Mouse (Mus musculus) cerebellum, adult 8-10 months (tissue): Measurements from ENCODE around the gene Slc29a1.
A peak's percentile ranks its signal among the peaks of the same experiment; 100 is the strongest.
"Not testable (repeated sequence)": the region's sequence is repeated elsewhere in the genome, so short reads cannot be mapped to it uniquely, and the experiment has no call there.

ENCODE experiments used
- DNase-seq: peaks from one replicate; pipeline ENCODE4 v3.0.0; 2022

The Slc29a1 gene

DNA sequence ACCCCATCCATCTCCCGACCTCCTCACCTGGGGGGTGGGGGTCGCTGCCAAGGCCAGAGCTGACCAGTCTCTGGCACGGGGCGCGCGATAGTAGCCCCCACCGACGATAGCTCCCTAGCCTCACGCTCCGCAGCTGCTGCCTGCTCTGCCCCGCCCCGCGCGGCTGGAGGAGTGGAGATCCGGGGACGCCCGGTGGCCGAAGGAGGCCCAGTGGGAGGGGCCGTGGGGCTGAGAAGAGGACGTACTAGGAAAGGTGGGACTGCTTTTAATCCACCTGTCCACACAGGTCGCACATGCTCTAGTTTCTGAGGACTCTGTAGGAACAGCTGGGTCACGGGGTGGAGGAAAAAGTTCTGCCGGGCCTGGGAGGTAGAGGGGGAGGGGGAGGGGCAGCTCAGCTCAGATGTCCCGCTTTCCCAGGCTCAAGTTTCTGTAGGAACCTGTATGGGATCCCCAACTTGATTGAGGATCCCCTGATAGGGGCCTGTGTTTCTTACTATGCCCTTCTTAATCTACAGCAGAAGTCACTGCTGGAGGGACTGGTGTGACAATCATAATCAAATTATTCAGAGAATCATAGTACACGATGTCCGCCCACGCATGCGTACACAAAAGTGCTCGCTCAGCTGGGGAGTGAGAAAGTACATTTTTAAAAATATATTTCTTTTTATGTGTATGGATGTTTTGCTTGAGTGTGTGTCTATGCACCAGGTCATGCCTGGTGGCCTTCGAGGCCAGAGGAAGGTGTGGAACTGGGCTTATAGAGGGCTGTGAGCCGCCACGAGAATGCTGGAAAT lies at the start of gene Slc29a1:
TSS of gene Slc29a1 (minus strand) at position 161 of the 797 bp plus-strand sequence.
- peak; percentile 31 for DNase-seq

DNA sequence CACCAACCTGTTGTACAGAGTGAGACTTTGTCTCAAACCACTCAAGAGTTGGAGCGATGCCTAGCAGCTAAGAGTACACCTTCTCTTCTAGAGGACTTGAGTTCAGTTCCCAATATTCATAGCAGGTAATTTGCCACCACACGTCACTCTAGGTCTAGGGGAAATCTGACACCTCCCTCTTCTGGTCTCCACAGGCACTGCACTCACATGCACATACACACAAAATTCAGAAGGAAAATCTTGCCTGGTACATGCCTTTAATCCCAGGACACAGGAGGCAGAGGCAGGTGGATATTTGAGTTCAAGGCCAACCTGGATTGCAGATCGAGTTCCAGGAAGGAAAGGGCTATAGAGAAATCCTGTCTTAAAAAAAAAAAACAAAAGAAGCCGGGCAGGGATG lies 44.8 kb upstream of the Slc29a1 start:
- no peak for DNase-seq

DNA sequence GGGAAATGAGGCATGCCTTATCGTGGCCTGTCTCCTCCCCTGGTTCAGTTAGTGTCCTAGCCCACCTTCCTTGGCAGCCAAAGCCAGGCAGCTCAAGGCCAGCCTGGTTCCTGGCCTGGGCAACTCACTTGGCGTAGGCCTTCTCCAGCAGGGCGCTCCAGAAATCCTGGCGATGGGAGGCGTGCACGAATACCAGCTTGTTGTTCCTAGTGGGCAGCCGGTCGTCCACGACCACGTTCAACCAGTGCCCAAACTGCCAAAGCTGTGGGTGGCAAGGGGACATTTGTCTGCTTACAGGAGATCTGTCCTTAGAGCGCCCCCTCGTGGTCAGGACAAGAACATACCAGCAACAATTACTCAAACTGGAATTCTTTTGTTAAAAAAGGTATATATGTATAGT lies 43.3 kb upstream of the Slc29a1 start:
- DNase-seq, result peak; percentile 82

DNA sequence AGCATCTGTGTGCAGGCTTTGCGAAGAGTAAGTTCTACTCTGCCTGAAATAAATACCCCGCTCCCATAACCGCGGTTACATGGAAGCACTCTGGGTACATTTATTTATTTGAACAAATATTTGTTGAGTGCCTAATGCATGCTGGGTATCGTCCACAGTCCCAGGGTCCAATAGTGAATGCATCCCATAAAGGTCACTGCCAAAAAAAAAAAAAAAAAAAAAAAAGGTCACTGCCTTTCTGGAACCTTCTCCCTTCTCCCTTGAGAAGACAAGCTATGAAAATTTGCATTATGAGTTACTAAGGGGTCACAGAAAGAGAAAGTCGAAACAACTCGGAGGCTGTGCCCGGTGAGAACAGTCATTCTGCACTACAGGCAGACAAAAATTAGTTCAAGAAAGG lies 42.6 kb upstream of the Slc29a1 start:
- no peak for DNase-seq

DNA sequence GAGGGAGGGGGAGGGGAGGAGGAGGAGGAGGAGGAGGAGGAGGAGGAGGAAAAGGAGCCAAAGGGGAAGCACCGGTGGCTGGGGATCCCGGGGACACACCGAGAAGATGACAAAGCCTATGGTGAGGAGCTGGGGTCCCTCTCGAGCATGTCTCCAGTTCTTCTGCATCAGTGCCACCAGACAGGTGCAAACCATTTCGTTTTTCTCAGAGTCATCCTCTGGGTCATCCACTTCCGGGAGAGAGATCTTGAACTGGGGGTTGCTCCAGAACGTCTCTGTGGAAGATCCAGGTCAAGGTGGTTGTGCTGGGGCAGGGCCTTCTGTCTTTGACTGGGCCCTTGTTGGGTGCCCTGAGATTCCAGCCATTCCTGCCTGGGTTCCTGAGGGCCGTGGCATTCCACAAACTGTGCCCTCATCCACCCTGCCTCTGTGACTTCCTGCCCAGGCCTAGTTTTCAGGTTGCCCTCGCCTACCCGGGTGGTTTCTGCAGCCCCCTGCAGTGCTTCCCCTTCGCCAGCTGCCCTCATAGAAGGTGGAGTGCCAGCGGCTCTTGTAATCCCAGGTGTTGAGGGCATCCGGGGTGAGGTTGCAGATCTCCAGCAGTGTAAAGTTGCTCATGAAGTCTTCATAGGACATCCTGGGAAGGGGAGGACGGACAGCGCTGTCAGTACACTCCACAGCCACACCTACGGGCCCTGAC lies 39.3 kb upstream of the Slc29a1 start:
- no peak for DNase-seq

DNA sequence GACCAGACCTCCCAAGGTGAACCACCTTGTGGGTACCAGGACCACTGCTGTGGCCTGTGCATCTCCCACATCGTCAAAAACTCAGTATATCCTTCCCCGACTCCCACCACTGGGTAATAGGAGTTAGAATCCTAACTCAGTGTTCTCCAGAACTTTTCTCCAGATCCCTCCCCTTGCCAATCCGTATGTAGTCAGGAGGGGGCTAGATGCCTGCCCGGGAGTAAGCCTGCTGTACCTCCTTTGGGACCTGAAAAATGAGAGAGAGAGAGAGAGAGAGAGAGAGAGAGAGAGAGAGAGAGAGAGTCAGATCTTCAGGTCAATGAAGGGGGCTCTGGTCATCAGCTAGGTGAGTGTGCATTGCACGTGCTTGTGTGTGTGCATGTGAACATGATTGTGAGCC lies 34.6 kb upstream of the Slc29a1 start:
- DNase-seq, result no peak

DNA sequence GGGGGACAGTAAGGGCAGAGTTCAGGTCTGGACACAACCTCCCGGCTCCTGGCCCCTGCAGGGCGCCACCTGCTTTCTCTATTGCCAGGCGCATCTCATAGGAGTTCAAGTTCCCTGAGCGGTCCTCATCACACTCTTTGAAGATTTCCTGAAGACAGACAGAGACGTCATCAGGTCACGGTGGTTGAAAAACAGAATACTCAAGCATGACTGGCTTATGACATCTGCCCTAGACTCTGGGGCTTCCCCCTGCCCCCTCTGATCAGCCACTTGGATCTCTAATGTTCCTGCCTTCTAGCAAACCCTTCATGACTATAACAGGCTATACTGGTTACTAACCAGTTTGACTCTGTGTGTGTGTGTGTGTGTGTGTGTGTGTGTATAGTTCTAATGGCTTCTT lies 32.5 kb upstream of the Slc29a1 start:
- no peak for DNase-seq

DNA sequence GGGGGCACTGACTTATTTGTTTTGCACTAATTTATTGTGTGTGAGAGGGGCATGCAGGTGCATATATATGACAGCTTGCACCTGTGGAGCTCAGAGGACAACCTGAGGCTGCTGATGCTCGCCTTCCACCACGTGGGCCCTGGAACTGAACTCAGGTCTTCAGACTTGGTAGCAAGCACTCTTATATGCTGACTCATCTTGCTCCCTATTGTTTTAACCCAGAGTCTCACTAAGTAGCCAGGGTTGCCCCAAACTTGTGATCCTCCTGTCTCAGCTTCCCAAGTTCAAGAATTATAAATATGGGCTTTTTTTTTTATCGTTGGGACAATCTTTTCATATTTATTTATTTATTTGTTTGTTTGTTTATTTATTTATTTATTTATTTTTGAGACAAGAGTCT lies 31.6 kb upstream of the Slc29a1 start:
- peak; percentile 16 for DNase-seq

DNA sequence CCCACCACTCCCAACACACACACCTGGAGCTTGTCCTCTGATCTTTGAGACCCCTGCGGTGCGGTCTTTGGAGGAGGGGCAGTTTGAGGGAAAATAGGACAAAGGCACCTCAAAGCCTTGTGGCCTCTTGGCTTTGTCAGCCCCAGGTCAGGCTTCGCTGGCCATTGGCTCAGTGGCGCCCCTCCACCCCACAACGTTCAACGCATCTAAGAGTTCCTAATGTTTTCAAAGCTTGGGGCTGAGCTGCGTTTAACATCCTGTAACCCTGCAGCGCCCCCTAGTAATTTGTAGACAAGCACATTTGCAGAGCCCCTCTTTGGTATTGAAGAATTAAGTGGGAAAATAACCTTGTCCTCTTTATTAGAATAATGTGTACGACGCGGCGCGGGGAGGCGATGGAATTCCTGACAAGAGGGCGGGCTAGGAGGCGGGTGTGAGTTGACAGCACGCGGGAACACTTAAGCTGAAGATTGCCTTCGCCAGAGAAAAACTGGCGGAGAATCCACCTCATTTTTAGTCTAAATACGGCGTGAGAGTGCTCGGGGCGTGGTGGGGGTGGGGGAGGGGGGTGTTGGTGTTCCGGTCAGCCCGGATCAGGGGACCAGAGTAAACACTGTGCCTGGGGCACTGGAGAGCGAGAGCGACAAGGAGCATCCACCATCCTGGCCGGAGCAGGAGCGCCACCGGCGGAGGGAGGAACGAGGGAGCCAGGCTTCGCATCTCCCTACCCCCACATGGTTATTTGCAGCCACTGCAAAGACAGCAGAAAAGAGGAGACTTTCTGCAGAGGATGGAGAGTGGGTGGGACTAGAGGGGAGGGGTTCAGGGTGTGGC lies 30.7 kb upstream of the Slc29a1 start:
- peak; percentile 69 for DNase-seq

DNA sequence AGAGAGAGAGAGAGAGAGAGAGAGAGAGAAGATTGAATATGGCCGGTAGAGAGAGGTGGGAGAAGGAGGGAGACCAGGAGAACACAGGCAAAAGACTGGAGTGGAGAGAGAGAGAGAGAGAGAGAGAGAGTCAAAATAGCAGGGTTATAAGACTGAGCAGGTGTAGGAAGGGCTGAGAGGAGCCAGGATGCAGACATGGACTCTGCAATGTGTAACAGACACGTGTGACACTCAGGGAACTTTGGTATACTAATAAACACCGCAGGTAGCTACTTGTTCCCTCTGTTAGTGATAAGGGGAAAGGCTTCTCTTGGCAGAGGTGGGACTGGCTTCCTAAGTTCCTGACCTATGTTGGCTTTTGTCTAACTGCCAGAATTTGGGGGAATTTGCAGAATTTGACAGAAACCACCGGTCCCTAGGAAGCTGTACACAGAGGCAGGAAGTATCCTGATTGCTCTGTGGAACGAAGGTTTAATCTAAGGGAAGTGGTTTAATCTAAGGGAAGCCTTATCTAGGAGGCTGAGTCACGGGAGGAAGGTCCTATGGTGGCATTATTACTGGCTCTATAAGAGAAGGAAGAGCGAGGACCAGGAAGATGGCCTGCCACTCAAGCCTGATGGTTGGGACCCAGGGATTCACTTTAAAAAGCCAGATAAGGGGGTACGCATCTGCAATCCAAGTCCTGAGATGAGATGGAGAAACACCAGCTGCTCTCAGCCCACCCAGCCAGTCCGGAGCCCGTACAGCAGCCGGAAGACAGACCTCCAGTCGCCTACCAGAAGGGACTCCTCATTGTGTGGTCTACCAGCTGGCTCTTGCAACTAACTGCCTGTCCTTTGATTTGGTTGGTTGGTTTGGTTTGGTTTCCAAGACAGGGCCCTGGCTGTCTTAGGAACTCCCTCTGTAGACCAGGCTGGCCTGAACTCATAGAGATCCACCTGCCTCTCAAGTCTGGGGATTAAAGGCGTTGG lies 29.8 kb upstream of the Slc29a1 start:
- no peak for DNase-seq

DNA sequence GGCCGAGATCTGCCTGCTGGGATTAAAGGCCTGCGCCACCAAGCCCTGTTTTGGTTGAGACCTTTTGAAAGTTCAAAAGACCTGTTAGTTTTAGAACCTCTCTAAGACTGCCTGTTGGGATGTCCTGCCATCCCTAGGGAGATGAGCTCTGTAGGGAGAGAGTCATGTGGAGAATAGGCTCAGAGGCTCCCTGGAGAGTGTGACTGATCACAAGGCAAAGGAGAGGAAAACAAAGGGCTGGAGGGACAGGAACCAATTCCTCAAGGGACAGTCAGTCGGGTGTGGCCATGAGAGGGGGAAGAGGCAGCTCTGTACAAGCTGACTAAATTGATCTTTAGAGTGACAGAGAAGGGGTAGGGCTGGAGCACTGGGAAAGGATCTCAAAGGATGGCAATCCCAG lies 28.8 kb upstream of the Slc29a1 start:
- no peak for DNase-seq

DNA sequence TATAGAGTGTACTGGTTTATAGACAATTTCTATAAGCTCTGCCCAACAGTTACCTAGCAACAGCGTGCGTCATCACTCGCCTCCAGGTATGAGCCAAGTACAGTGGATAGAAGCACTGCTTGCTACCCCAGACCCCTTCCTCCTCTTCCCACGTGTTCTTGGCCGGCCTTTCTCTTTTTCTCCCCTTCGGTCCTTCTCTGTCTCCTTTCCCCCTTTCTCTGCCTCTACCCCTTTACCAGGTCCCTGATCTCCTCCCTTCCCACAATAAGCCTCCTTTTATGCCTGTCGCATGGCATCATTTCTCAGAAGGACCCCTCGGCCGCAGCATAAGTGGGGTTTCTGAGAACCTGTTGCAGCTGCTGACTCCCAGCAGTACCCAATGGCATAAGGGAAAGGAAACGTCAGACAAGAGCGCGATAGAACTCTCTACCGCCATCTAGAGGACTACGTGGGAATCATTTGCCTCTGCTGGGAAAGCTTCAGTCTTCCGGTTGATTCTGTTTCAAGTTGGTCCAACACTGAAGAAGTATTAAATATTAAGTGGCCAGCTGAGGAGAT lies 27.2 kb upstream of the Slc29a1 start:
- peak; percentile 68 for DNase-seq

DNA sequence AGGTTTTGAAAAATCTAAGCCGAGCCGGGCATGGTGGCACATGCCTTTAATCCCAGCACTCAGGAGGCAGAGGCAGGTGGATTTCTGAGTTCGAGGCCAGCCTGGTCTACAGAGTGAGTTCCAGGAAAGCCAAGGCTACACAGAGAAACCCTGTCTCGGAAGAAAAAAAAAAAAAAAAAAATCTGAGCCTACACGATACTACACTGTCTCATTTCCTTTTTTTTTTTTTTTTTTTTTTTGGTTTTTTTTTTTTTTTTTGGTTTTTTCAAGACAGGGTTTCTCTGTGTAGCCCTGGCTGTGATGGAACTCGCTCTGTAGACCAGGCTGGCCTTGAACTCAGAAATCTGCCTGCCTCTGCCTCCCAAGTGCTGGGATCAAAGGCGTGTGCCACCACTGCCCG lies 24.0 kb upstream of the Slc29a1 start:
- not testable (repeated sequence) for DNase-seq

DNA sequence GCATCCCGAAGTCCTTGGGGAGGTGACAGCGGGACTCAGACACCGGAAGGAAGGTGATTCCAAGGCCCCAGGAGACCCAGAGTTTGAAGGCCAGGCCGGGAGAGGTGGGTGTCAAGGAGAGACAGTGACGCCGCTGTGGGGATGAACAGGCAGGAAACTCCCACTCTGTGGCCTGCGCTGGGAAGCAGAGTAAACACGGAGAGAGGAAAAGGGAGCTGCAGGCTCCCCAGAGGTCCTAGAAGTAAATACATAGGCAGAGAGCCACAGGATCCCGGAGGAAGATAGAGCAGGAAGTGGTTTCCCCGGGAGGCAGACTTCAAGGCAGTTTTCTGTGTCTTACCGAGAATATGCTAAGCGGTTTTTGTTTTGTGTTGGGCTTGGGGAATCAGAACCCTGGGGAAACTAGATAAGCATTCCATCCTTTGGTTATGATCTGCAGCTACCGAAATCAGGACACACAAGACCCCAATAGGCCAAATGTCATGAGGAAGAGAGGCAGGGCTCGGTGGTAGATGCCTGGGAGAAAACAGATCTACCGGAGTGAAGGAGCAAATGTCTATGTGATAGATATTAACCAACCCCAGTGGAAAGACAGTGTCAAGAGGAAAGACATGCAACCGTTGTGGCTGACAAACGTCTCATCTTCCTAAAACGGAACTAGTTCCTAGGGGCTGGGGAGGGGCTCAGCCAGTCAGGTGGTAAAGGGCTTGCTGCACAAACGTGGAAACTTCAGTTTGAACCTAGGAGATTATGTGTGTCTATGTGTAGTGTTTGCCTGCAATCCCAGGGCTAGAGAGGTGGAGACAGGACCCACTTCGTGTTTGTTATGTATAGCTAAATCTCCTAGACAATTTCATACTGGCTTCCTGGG lies 20.2 kb upstream of the Slc29a1 start:
- no peak for DNase-seq

DNA sequence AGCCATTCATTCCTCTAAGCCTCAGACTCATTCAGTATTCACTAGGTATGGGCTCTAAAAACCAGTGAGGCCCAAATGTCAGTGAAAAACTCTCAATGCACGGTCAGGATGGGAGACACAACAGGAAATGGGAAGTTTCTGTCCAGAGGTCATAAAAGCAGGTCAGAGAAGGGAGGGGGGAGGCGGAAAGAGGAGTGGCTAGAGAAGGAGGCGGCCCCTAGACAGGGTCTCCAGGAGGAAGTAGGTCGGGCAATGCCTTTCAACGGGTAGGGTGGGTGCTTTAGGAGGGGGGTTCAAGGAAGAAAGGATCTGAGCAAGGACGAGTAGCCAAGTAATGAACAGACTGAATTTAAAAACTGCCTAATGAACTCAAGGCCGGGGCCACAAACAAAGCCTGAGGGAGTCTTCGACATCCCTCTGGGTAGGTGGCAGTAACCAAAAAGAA lies 19.6 kb upstream of the Slc29a1 start:
- DNase-seq, result no peak

DNA sequence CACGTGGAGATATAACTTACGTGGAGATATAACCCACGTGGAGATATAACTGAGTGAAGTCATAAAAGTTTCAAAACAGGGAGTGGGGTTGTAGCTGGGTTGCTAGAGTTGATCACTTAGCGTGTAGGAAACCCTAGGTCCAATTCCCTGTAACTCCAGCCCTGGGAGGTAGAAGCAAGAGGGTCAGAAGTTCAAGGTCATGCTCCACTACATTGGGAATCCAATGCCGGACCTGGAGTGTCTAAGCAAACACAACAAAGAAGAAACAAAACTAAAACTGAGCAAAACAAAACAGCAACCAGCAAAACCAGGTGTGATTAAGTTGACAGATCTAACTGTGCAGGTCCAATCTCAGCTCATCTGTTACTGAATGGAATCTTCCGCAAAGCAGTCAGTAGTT lies 18.2 kb upstream of the Slc29a1 start:
- no peak for DNase-seq

DNA sequence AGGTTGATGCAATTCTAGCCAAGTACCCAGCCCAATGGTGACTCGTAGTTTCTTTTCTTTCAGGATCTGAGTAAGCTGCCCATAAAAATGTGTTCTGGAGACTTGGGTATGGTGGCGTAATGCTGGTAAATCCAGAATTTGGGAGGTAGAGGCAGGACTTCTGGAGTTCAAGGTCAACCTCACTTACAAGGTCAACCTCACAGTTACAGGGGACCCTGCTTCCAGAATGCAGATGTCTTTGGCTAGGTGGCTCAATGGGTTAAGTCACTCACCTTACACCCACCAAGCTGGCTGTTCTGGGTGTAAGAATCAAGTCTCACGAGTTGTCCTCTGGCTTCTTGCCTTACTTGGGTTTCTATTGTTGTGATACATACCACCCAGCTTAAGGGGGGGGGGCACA lies 17.3 kb upstream of the Slc29a1 start:
- no peak for DNase-seq

DNA sequence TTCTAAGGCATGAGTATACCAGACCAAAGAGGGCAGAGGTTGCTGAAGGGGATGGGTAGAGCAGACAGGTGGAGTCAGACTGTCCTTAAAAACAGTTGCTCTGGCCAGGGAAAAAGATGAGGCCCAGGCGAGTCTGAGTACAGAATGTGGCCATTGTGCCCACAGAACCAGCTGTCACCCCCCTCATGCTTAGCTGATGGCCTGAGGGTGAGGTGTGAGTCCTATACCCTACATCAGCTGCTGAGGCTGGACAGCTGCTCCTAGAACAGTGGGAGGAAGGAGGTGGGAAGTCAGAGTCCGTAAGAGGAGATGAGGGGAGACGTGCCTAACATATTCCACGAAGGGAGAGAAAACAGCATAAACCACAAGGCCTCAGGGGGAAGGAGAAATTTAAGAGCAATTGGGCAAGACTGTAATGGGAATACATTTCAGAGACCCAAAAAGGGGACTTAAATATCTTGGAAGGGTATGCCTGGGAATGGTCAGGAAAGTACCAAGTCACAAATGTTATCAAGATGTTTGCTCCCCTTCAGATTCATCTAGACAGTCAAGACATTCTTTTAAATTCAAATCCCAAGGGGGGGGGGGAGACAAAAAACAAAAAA lies 16.7 kb upstream of the Slc29a1 start:
- no peak for DNase-seq

DNA sequence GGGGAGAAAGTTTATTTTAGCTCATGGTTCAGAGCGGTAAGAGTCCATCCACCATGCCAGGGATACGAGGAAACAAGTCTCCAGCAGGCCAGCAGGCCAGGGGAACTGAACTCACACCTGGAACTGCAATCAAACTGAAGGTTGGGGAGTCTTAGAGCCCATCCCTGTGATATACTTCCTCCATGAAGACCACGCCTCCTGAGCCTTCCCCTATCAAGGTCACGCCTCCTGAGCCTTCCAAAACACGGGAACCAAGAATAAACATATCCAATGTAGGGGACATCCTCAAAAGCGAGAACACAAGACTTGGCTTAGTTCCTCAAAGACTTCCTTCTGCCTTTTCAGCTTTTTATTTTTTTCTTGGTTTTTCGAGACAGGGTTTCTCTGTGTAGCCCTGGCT lies 13.5 kb upstream of the Slc29a1 start:
- no peak for DNase-seq

DNA sequence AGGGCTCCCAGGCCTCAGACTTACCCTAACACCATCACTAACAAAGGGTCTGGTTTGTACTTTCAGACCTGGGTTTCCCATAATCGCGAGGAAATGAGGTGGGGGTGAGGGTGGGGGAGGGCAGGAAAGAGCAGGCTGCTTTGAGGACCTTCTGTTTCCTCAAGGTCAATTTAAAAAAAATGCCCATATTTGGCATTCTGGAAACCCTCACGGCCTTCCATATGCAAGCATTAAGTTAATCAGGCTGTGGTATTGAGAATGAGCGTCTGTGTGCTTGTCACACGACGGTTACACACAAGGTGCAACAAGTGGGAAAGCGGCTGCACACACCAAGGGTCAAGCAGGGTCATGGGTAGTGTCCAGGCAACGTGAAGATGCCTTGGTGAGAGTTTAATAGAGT lies 12.6 kb upstream of the Slc29a1 start:
- no peak for DNase-seq
